Mouse (Mus musculus) right cerebral cortex, postnatal 4 days (tissue): ENCODE measurements around the gene Mkln1.
A peak's percentile ranks its signal among the peaks of the same experiment; 100 is the strongest.
"Not testable (repeated sequence)": the region's sequence is repeated elsewhere in the genome, so short reads cannot be mapped to it uniquely, and the experiment has no call there.

Experiments used
- DNase-seq: peaks from one replicate; pipeline ENCODE4 v3.0.0-alpha.2; 2022

Mkln1 gene

GRCm38 (mm10) chr6:31560138-31560959 is 161.8 kb downstream of the Mkln1 start:
- no peak for DNase-seq

GRCm38 (mm10) chr6:31561948-31562347 is 163.4 kb downstream of the Mkln1 start:
- not testable (repeated sequence) for DNase-seq

GRCm38 (mm10) chr6:31562371-31563080 is 164.0 kb downstream of the Mkln1 start:
- DNase-seq = peak; percentile 11

- DNase-seq = peak; percentile 67
Observed at GRCm38 (mm10) chr6:31563235-31564181, 165.0 kb downstream of the Mkln1 start, which contains the start of gene Podxl. Gene Podxl (minus strand): TSS chr6:31563981.

GRCm38 (mm10) chr6:31564182-31564531 is 165.6 kb downstream of the Mkln1 start:
- no peak for DNase-seq

- no peak for DNase-seq
Observed at GRCm38 (mm10) chr6:31564901-31565391, 166.4 kb downstream of the Mkln1 start.
